Mouse (Mus musculus) heart, embryonic 15.5 days (tissue): ENCODE results near the gene Agrp. TPM values are rescaled to one million over a fixed set of nuclear protein-coding genes. Genes with fewer than 3 reads are reported as not detected.

Source experiments
- ATAC-seq: fragments of 200-750 bp; cut with Nextera tagmentation; replicated peaks from 2 replicates; pipeline ENCODE4 v1.8.0; 2017; ENCODE audit warnings: low read depth, moderate TSS enrichment; ENCODE audit not compliant: insufficient number of reproducible peaks, insufficient read depth, low FRiP score
- H3K27ac ChIP-seq: fragments of 300-500 bp; sonication (generic); 2 replicates; pipeline ENCODE4 v1.5.1; 2015; ENCODE audit warnings: mild to moderate bottlenecking, inconsistent platforms
- H3K27me3 ChIP-seq: fragments of 300-500 bp; sonication (generic); 2 replicates; pipeline ENCODE4 v1.6.1; 2015; ENCODE audit warnings: inconsistent platforms
- H3K36me3 ChIP-seq: fragments of 300-500 bp; sonication (generic); 2 replicates; pipeline ENCODE4 v1.6.1; 2015; ENCODE audit warnings: mild to moderate bottlenecking, inconsistent platforms
- H3K4me1 ChIP-seq: fragments of 300-500 bp; sonication (generic); replicated peaks from 2 replicates; pipeline ENCODE4 v1.6.1; 2015; ENCODE audit warnings: inconsistent platforms
- H3K4me2 ChIP-seq: fragments of 300-500 bp; sonication (generic); 2 replicates; pipeline ENCODE4 v1.6.1; 2015; ENCODE audit warnings: inconsistent platforms, mild to moderate bottlenecking, moderate library complexity
- H3K4me3 ChIP-seq: fragments of 300-500 bp; sonication (generic); 2 replicates; pipeline ENCODE4 v1.5.1; 2015; ENCODE audit warnings: mild to moderate bottlenecking, inconsistent platforms
- H3K9ac ChIP-seq: fragments of 300-500 bp; sonication (generic); 2 replicates; pipeline ENCODE4 v1.6.1; 2015; ENCODE audit warnings: mild to moderate bottlenecking, inconsistent platforms
- H3K9me3 ChIP-seq: fragments of 300-500 bp; sonication (generic); replicated peaks from 2 replicates; pipeline ENCODE4 v1.6.1; 2016; ENCODE audit warnings: inconsistent platforms
- WGBS: fragments of 180-500 bp; shearing (Covaris S2); methylation state at CpG from one replicate; pipeline ENCODE4 v1.1.7; 2015; ENCODE audit warnings: mixed read lengths; 5-methylcytosine and 5-hydroxymethylcytosine counted together
- microRNA counts: library from miRNA; unstranded; fragments of <30 nt; microRNA quantifications from one replicate; lab custom pipeline; 2016
- microRNA-seq: library from miRNA; unstranded; fragments of <30 nt; microRNA quantifications from one replicate; pipeline ENCODE4, GENCODE M21; 2016
- polyA plus RNA-seq: library from polyadenylated mRNA; unstranded; fragments of >200 nt; fragmentation: Nextera tagmentation; extraction: Ambion mirVana; gene quantifications from 2 replicates; pipeline ENCODE4 v1.2.1, GENCODE M21; 2015

The Agrp gene
- polyA plus RNA-seq, 1 experiment from 2014 or later, result 0.24 TPM

DNA sequence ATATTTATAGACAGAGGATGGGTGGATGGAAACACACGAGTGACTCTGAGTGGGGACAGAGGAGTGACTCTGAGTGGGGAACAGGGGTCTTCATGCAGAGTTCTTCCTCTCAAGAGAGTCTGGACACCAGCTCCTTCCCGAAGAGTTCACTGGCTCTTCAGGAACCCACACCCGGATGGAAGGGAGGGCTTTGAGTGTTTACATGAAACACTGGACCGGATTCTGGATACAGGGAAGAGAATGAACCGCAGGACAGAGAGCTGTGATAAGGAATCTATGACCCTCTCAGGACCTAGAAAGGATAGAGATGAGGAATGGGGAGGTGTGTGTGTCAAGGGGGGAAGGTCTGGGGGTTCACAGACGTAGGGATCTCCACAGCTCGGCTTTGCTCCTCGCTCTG is 119.8 kb downstream of the Agrp start:
- H3K9me3 ChIP-seq, result no peaks in the 10 kb centered on the region
- H3K9ac ChIP-seq, result no peak overlapping the region
- no peak overlapping the region for H3K4me3 ChIP-seq
- peaks cover 31% of the 10 kb centered on the region for H3K4me1 ChIP-seq
- H3K4me2 ChIP-seq, result peak overlapping the region; percentile 97; the same call in 1 of the 2 replicates
- H3K27me3 ChIP-seq, result peaks cover 48% of the 10 kb centered on the region
- H3K27ac ChIP-seq, result no peak overlapping the region
- no peak for ATAC-seq
- H3K36me3 ChIP-seq, result no peaks in the 10 kb centered on the region
- 36% methylated on average over 8 of the region's 8 CpGs for WGBS

MicroRNAs within 50 kb of the gene (microRNA counts, 519-probe panel; counts per million panel counts)
- 2,596 counts per million, percentile 57 among the panel's probes with 10 or more counts for microRNA mmu-miR-1966 (lab: Ali Mortazavi, UCI)

Small RNA genes lying within 50 kb of the gene (microRNA-seq; reads per million reads assigned to microRNA genes)
- gene Mir1966, result not detected

Other genes starting within 250 kb of the Agrp start
- 0.09 and 0.11 TPM in 2 replicates for gene Kctd19, start 223.9 kb downstream of the Agrp start, polyA plus RNA-seq
- gene Lrrc36, start 223.8 kb downstream of the Agrp start, polyA plus RNA-seq, result 0.08 and 0.19 TPM in 2 replicates
- gene Tppp3, start 165.9 kb downstream of the Agrp start, polyA plus RNA-seq, result 27.5 and 39.8 TPM in 2 replicates
- 23.2 and 30.7 TPM in 2 replicates for gene Zdhhc1, start 140.5 kb downstream of the Agrp start, polyA plus RNA-seq
- gene Hsd11b2, start 118.6 kb downstream of the Agrp start, polyA plus RNA-seq, result 0.15 and 0.58 TPM in 2 replicates
- gene Atp6v0d1, start 71.3 kb downstream of the Agrp start, polyA plus RNA-seq, result 50.0 and 63.3 TPM in 2 replicates
- 27.9 and 36.5 TPM in 2 replicates for gene Ripor1, start 32.1 kb downstream of the Agrp start, polyA plus RNA-seq
- gene Ctcf, start 825 bp downstream of the Agrp start, polyA plus RNA-seq, result 64.5 and 77.1 TPM in 2 replicates
- gene Carmil2, start 48.9 kb upstream of the Agrp start, polyA plus RNA-seq, result 0.26 and 2.4 TPM in 2 replicates
- 33.7 and 43.3 TPM in 2 replicates for gene Acd, start 63.7 kb upstream of the Agrp start, polyA plus RNA-seq
- 13.8 and 13.9 TPM in 2 replicates for gene Pard6a, start 63.8 kb upstream of the Agrp start, polyA plus RNA-seq
- not detected in 2 replicates for gene 4933405L10Rik, start 70.3 kb upstream of the Agrp start, polyA plus RNA-seq
- 9.8 and 12.7 TPM in 2 replicates for gene Enkd1, start 70.8 kb upstream of the Agrp start, polyA plus RNA-seq
- gene Gfod2, start 121.3 kb upstream of the Agrp start, polyA plus RNA-seq, result 9.4 and 10.1 TPM in 2 replicates
- 8.1 and 11.0 TPM in 2 replicates for gene Ranbp10, start 190.0 kb upstream of the Agrp start, polyA plus RNA-seq
- 0.06 and 0.29 TPM in 2 replicates for gene Tsnaxip1, start 190.3 kb upstream of the Agrp start, polyA plus RNA-seq
- gene Cenpt, start 215.9 kb upstream of the Agrp start, polyA plus RNA-seq, result 30.1 and 36.8 TPM in 2 replicates
- gene Thap11, start 217.7 kb upstream of the Agrp start, polyA plus RNA-seq, result 44.7 and 52.5 TPM in 2 replicates
- 154 and 173 TPM in 2 replicates for gene Nutf2, start 223.2 kb upstream of the Agrp start, polyA plus RNA-seq
- 25.3 and 34.7 TPM in 2 replicates for gene Edc4, start 243.5 kb upstream of the Agrp start, polyA plus RNA-seq